Mouse (Mus musculus) CD8-positive naive resting alpha-beta T cell, adult 2 months (primary cell): Measurements from ENCODE around the gene Dcpp1.
"Not testable (repeated sequence)": the region's sequence is repeated elsewhere in the genome, so short reads cannot be mapped to it uniquely, and the experiment has no call there.

Experiments used
- DNase-seq, 2 experiments: peaks; one replicate each; pipeline ENCODE4 v3.0.0; 2022; ENCODE audit warnings: low read depth in 2 of 2, low spot score in 2 of 2

Gene Dcpp1

DNA sequence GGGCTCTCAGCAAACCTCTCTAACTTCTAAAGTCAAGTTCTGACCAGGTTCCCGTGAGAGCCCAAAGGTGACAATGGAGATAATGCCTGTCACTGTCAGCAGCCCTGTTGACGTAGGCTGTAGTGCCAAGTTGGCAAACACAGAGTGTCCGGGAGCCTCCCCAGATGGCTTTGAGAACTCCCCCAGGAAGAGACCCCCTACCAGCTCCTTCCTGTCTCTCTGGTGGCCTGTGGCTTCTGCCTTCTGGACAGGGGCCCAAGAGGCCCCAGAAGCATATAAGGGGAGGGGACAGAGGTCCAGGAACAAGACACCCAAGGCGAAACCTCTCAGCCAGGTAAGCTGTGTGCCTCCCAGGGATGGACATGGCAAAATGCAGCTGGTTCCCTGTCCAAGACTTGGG lies at the start of gene Dcpp1, which contains the start of gene Dcpp2:
TSS of gene Dcpp1 (plus strand) at position 301 of the 400 bp plus-strand sequence.
TSS of gene Dcpp2 (plus strand) at position 305 of the 400 bp plus-strand sequence.
- not testable (repeated sequence) for DNase-seq

DNA sequence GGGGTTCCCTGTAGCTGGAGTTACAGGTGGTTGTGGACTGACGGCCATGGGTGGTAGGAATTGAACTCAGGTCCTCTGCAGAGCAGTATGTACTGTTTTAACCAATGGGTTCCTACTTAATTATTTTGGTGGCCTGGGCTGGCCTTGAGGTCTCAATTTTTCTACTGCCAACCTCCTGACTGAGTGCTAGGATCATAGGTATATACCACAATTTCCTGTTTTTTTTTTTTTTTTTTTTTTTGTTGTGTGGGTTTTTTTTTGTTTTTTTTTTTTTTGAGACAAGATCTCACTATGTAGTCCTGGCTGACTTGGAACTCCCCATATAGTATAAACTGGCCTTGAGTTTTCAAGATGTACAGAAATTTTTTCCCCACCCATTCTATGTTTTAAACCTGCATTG lies 49.5 kb upstream of the Dcpp1 start:
- DNase-seq = no peak

DNA sequence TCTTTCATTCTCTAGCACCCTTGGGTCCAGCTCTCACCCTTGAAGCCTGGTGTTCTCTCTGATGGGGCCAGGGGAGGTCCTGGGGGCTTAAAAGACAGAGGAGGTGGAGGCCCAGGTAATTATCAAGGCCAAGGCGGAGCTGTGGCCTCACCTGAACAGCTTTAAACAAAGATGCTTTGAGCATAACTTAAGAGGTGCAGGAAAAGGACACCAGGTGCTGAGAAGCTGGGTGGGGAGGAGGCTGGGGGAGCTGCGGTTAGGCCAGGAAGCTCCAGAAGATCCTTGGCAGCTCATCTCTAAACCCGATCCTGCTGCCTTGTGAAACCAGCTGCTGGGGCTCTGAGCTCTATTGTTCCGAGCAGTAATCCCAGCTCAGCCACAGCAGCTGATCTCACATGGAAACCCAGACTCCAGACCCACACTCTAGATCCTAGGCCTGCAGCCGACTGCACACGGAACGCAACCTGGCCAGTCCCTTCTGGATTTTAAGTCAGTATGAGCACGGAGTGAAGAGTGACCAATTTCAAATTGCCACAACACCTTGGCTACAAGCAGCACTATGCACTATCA lies 44.6 kb upstream of the Dcpp1 start, which contains the start of gene Prss33:
TSS of gene Prss33 (minus strand) at position 51 of the 570 bp plus-strand sequence.
- DNase-seq = no peak

DNA sequence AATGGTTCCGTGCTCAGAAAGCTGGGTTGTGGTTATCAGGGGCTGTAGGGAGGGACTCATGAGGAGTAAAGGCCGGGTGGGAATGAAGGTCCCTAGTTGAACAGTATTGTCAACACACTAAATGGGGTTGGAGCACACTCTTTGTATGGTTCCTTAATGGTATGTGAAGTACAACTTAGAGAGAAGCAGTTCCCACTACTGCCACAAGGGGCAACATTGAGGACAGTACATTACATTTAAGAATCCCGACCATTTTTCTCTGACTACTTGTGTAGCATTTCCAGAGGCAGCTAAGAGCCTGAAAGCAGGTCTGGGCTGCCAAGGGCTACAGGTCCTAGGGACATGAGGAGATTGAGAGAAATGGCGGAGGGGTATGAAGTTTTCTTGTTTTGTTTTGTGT lies 39.5 kb upstream of the Dcpp1 start:
- DNase-seq = peak; percentile 57 to 73

DNA sequence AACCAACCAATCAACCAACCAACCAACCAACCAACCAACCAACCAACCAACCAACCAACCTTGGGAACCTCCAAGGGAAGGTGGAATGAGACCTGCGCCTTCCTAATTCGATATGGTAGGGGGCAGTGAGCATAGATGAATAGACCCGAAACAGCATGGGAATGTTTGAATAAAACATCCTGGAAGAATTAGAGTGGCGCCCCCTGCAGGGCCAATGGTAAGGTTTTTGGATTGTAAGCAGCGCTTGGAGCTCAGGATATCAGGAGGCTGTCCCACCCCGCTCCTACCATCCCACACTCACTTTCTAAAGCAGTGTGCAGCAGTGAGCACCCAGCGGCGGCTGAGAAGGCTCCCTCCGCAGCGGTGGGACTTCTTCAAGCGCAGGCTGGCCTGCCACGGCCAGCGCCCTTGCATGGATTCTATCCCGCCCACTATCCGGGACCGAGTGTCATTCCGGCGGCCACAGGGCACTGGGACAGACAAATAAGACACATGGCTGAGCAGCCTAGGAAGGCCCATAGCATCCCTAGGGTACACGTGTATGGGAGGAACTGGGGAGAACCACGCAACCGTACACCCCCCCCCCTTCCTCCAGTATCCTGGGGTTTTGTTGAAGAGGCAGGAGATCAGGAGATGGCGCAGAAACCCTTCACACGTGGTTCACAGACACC lies 37.4 kb upstream of the Dcpp1 start:
- DNase-seq = no peak

DNA sequence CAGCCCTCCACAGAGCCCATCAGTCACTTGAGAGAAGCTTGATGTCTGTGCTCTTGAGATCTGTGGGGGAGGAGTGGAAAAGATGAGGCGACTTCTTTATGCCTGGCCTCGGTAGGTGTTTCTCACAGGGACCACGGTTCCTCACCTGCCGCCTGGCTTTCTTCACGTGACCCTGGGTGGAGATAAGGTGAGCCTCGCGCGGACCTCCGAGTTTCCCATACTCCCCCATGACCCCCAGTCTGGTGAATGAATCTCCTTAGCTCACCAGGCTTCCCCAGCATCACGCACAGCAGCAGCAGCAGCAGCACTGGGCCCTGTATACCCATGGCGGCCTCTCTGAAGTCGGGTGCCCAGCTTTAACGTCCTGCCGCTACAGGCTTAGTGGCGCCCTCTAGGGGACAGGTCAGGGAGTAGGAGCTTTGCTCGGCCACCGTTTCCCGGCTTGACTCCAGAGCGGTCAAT lies 36.8 kb upstream of the Dcpp1 start, which contains the start of the genes Prss32 and Prss41:
TSS of gene Prss32 (plus strand) at position 44 of the 462 bp plus-strand sequence.
TSS of gene Prss41 (minus strand) at position 361 of the 462 bp plus-strand sequence.
- peak; percentile 66 to 67 for DNase-seq

DNA sequence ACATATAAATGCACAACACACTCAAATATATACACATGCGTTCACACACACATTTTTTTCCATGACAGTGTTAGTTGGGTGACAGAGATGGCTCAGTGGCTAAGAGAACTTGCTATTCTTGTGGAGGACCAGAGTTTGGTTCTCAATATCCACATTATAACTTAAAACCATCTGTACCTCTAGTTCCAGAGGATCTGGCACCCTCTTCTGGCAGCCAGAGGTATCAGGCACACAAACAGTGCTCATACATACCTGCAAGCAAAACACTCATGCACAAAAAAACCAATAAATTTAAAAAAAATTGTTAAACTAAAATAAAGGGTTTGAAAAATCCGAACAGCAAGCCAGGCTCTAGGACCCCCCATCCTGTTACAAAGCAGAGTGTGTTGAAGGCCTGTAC lies 30.6 kb upstream of the Dcpp1 start:
- no peak for DNase-seq

DNA sequence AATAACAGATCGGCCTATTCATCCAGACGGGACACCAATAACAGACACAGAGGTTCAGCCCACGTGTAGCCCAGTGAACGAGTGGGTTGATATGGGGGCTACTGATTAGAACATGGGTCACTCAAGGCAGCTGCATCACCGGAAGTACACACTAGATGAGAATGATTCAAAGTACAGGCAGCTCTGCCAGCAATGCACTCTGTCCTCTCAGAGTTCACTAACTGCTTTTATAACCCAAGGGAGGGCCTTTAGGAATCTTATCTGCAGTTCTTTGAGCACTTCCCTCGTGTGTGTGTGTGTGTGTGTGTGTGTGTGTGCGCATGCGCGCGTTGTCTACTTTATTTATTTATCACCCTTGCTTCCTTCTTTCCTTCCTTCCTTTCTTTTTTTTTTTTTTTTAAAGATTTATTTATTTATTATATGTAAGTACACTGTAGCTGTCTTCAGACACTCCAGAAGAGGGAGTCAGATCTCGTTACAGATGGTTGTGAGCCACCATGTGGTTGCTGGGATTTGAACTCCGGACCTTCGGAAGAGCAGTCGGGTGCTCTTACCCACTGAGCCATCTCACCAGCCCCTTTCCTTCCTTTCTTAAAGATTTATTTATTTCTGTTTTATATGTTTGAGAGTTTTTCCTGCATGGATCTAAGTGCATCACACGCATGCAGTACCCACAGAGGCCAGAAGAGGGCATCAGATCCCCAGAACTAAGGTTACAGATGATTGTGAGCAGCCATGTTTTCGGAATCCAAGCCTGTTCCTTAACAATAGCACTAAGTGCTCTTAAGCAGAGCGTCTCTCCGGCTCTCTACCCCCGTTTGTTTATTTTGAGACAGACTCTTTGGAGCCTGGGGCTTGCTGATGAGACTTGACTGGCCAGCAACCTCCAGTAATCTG lies 29.6 kb upstream of the Dcpp1 start:
- peak; percentile 45 to 71 for DNase-seq

DNA sequence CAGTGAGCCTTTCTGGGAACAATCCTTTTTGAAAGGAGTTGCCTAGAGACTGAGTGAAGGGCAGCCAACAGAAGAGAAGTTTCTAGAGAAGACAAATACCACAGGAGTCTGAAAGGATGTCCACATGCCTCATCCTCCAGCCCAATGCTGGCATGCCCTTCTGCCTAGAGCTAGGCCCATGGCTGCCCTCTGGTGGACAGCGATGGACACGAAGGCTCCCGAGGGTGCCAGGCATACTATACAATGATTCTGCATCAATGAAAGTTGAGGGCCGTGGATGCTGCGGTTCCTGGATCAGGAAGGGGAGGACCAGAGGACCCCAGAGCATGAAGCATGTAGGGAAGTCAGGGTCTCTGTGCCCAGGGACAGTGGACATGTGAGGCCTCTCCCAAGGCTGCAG lies 27.4 kb upstream of the Dcpp1 start:
- no peak for DNase-seq

DNA sequence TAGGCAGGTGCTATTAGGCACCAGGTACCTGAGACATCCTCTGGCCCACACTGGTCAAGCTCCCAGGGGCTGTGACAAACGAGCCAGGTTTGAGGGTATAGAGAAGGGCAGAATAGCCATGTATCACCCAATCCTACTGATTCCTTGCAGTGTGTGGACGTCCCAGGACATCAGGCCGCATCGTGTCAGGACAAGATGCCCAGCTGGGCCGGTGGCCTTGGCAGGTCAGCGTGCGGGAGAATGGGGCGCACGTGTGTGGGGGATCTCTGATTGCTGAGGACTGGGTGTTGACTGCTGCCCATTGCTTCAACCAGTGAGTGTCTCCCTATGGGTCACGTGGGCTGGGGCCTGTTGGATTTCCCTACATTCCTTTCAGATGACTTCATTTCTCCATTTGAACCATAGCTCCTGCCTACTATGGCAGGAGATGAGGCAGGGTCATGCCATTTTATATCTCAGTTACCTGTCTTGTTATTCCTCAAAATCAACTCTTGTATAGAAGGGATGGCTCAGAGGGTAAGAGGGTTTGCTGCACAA lies 26.4 kb upstream of the Dcpp1 start:
- no peak for DNase-seq

DNA sequence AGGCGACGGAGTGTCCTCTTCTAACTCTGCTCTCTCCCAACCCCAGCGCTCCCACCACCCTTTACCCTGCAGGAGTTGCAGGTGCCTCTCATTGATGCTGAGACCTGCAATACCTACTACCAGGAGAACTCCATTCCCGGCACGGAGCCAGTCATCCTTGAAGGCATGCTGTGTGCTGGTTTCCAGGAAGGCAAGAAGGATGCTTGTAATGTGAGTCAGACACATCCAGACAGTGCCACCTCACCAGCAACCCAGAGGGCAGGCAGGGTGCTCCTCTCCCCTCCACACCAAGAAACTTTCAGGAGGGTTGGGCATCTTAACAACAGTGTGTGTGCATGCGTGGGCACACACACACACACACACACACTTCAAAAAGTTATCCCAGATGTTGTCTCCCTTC lies 23.5 kb upstream of the Dcpp1 start:
- no peak for DNase-seq

DNA sequence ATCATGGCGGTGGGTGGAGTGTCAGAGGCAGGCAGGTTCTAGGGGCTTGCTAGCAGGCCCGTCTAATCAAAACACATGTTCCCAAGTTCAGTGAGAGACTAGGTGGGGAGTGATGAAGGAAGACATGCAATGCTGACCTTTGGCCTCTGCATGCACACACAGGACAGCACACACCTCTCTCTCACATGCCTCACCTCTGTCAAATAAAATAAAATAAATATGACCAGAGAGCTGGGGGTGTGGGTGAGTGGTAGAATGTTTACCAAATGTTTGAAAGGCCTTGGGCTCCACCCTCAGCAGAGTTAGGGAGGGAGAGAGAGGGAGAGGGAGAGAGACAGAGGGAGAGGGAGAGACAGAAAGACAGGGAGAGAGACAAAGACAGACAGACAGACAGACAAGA lies 22.8 kb upstream of the Dcpp1 start:
- DNase-seq = no peak

DNA sequence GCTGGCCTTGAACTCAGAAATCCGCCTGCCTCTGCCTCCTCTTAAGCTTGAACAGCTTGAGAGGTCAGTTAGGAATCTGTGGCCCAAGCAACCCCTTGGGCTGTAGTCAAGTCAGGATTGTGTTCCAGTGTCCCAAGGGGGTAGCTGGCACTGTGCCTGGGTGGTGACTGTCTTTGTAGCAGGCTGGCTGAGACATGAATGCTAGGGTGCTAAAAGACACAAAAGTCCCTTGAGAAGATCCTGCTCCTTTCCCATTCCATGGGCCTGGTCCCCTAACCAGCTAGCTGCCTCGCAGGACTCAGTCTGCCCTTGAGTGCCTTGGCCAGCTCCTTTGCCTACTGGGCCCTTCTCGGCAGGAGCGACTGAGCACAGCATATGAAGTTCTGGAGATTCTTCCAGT lies 17.8 kb upstream of the Dcpp1 start:
- DNase-seq = no peak

DNA sequence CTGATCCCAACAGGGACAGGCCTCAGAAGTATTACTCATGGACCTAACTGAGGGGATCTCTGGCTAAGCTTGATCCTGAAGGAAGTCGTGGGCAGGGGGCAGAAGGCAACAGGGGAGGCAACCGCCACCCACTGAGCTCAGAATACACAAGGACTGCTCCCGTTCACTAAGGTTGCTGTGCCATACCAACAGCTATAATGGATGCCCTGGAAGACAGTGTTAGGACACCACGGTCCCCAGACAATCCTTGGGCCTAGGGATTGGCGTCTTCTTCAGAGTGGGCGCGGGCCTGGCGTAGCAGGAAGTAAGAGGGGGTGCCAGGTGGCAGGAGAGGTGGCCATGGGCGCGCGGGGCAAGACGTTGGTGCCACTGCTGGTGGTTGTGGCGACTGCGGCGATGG lies 12.9 kb upstream of the Dcpp1 start, which contains the start of gene Prss21:
TSS of gene Prss21 (plus strand) at position 301 of the 400 bp plus-strand sequence.
- no peak for DNase-seq

DNA sequence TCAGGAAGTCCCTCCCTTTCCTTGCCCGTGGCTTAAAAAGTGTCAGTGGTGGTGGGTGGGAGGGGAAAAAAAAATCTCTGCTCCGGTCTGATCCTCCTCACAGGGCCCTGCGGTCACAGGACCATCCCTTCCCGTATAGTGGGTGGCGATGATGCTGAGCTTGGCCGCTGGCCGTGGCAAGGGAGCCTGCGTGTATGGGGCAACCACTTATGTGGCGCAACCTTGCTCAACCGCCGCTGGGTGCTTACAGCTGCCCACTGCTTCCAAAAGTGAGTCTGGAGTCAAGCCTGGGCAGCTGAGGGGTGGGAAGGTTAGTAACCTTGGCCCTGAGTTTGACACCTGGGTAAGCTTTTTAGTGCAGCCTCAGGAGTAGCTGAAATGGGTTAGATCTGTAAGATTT lies 12.2 kb upstream of the Dcpp1 start:
- DNase-seq = no peak

DNA sequence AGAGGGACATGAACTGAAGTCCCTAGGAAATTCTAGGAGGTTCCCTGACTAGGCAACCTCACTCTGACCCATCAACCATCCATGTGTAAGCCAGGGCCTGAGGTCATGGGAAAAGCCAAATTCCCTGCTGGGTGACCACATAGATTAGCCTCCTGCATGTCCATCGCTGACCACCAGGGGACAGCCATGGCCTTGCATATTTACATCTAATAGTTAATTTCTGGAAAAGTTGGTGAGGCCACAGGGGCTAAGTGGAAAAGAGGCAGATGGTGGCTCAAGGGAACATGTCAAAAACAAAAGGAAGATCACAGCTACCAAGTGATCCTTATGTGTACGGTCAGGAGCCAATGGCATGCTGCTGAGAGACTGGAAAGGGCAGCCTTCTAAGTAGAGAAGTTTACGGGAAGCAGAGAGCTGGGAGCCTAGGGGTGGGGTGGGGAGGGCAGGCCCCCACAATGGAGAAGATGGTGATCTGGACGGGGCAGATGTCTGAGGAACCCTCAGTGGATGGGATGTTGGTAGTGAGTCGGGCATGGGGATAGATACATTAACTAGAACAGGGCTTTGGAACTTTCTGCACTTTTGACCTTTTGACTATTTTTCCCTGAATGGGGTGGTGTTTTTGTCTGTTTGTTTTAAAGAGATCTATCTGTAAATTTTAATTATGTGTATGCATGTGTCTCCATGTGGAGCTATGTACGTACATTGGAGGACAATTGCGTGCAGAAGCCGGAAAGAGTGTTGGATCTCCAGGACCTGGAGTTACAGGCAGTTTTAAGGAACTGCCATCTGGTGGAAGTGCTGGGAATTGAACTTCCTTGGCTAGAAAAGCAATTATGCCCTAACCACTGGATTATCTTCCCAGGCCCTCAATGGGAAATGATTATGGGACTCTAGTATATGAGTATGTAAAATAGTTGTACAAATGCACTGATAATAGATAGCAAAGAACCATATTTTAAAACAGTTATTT lies 6.5 kb upstream of the Dcpp1 start:
- DNase-seq = no peak

DNA sequence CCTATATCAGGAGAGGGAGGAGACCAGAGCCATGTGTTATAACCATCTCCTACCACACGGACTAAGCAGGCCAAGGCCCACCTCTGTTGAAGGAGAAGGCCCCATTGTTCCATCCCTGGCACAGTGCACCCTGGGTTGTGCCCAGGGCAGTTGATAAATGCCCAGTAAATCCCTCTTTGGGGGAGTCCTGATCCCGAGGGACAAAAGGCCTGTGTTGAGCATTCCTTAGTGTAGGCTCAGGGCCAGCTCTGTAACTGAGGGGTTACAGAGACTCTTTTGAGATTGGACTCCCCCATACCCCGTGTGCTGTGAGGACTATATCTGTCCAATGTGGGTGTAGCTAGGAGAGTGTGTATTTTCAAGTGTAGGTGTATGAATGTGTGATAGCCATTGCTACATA lies 3.9 kb upstream of the Dcpp1 start:
- no peak for DNase-seq

DNA sequence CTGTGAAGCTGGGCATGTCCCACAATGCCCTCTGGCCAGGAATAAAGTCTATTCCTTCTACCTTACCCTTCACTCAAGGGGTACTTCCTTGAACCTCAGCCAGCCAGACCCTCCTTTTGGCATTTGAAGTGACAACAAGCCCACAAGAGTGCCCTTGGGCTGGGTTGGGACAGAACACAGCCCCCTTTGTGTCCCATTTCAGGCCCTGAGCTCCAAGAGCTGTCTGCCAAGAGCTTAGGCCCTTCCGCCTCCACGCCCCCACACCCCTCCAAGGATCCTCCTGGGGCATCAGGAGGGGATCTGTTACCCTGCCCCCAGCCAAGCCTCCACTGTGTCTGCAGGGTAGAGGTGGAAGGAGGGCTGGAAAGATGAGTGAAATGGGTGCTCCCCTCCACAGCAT lies 3.5 kb upstream of the Dcpp1 start:
- no peak for DNase-seq

DNA sequence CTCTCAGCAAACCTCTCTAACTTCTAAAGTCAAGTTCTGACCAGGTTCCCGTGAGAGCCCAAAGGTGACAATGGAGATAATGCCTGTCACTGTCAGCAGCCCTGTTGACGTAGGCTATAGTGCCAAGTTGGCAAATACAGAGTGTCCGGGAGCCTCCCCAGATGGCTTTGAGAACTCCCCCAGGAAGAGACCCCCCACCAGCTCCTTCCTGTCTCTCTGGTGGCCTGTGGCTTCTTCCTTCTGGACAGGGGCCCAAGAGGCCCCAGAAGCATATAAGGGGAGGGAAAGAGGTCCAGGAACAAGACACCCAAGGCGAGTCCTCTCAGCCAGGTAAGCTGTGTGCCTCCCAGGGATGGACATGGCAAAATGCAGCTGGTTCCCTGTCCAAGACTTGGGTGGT lies 36.5 kb downstream of the Dcpp1 start, which contains the start of gene Dcpp3:
TSS of gene Dcpp3 (plus strand) at position 301 of the 400 bp plus-strand sequence.
- not testable (repeated sequence) for DNase-seq

DNA sequence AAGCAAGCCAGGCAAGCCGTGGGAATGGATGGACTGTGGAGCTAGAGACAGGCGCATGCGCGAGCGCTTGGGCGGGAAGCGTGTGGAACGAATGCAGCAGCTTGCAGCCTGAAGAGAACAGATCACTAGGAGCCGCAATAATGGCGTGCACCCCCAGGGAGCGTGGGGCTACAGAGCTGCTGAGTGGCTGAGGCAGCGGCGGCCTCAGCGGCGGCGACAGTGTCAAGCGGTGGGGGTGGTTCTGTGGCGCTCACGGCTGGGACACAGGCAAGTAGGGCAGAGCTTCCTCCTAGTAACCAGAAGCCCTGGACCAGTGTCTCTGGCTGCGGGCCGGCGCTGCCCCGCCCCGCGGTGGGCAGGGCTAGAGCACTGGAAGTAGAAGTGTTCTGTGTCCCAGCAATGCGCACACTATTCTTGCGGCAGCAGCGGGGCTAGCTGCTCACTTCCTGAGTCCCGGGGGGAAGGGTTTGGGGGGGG lies 43.9 kb downstream of the Dcpp1 start:
- peak; percentile 74 to 75 for DNase-seq
